Mouse (Mus musculus) neutrophil, adult 83 days (primary cell): Measurements from ENCODE around the gene Serpinb1a. TPM values are rescaled to one million over a fixed set of nuclear protein-coding genes. Genes with fewer than 3 reads are reported as not detected.

Experiments
- total RNA-seq, 2 experiments: library from RNA; stranded (reverse); gene quantifications; one replicate each; pipeline ENCODE4 v1.2.4; 2023

Gene Serpinb1a
- total RNA-seq = 100 to 1,000 TPM; 371 to 383 TPM

GRCm38 (mm10) chr13:32850668-32851404 is at the start of gene Serpinb1a:
Serpinb1a (minus strand) TSS chr13:32851185.

DNA sequence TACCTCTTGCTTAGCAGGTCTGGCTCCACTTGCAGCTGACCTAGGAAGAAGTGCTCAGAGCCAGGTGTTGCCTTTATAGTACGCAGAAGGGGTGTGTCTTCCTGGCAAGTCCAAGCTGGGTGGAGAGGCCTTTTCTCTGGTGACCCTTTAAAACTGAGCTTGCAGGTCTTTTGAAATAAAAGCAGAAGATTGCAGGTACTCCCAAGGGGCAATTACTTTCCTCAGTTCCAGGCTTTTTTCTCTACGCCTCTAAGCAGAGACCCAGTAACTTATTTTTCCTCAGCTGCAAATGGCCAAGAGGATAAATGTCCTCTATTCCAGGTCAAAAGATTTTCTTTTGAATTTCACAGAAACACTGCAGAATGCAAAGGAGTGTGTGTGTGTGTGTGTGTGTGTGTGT is 47.1 kb upstream of the Serpinb1a start, which contains the start of gene Serpinb1c:
TSS of gene Serpinb1c (minus strand) at position 101 of the 400 bp plus-strand sequence.

DNA sequence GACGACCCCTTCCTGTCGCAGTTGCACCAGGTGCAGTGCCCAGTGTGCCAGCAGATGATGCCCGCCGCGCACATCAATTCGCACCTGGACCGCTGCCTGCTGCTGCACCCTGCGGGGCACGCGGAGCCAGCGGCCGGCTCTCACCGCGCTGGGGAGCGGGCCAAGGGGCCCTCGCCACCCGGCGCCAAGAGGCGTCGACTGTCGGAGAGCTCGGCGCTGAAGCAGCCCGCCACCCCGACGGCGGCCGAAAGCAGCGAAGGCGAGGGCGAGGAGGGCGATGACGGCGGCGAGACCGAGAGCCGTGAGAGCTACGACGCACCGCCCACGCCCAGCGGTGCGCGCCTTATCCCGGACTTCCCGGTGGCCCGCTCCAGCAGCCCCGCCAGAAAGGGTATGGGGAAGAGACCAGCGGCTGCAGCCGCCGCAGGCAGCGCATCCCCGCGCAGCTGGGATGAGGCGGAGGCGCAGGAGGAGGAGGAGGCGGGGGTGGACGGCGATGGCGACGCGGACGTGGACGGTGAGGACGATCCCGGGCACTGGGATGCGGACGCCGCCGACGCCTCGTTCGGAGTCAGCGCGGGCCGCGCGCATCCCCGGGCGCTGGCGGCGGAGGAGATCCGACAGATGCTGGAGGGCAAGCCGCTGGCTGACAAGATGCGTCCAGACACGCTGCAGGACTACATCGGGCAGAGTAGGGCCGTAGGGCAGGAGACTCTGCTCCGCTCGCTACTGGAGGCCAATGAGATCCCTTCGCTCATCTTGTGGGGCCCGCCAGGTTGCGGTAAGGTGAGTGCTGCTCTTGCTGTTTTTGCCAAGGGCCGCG is 48.5 kb downstream of the Serpinb1a start, which contains the start of gene D930007J09Rik:
TSS of gene D930007J09Rik (minus strand) at position 591 of the 823 bp plus-strand sequence.

DNA sequence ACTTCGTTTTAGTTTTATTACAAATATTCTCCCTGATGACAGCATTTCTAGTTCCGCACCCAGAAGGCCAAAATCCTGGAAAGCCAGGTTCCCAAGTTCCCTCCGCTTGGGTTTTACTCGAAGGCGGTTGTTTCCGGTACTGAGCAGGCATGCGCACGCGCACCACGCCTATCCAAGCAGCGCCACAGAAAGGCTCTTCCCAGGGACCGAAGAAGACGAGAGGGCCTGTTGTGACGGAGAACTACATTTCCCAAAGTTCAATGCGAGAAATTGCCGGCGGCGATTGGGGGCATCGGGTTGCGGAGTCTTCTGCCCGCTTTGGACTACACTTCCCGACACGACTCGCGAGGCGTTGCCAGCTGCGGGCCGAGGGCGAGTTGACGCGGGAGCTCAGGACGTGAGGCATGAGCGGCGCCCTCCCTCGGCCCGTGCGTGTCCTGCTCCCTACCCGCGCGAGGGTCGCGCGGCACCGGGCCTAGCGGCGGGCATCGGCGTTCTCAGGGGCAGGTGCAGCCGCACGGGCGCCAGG is 49.2 kb downstream of the Serpinb1a start, which contains the start of gene Wrnip1:
TSS of gene Wrnip1 (plus strand) at position 346 of the 529 bp plus-strand sequence.

Other genes with a start within 250 kb of the Serpinb1a start
- gene Mylk4, start 67.2 kb downstream of the Serpinb1a start, total RNA-seq = not detected
- gene Wrnip1, start 49.1 kb downstream of the Serpinb1a start, total RNA-seq = 10 to 100 TPM; 10.8 to 14.4 TPM
- not detected for gene D930007J09Rik, start 48.3 kb downstream of the Serpinb1a start, total RNA-seq
- gene Serpinb1c, start 47.0 kb upstream of the Serpinb1a start, total RNA-seq = not detected
- gene Serpinb6b, start 114.0 kb upstream of the Serpinb1a start, total RNA-seq = 1 to 10 TPM in 1 of 2 experiments, under 1 TPM in 1; 0.49 to 2.1 TPM
- gene Serpinb9, start 152.1 kb upstream of the Serpinb1a start, total RNA-seq = under 1 TPM; 0.53 to 0.85 TPM
- gene Serpinb9b, start 176.2 kb upstream of the Serpinb1a start, total RNA-seq = not detected
- not detected for gene Serpinb1b, start 227.4 kb upstream of the Serpinb1a start, total RNA-seq